Mouse (Mus musculus) myocyte (in vitro differentiated cells): ENCODE measurements around the gene Gpx1. TPM values are rescaled to one million over a fixed set of nuclear protein-coding genes. Genes with fewer than 3 reads are reported as not detected.
A peak's percentile ranks its signal among the peaks of the same experiment; 100 is the strongest.
"Not testable (repeated sequence)": the region's sequence is repeated elsewhere in the genome, so short reads cannot be mapped to it uniquely, and the experiment has no call there.

Source experiments
- H3K27me3 ChIP-seq: one replicate; pipeline ENCODE4 v1.6.1; 2011; ENCODE audit not compliant: control insufficient read depth, insufficient read depth, insufficient read length
- H3K36me3 ChIP-seq: one replicate; pipeline ENCODE4 v1.6.1; 2011; ENCODE audit not compliant: control insufficient read depth, insufficient read depth
- H3K4me2 ChIP-seq: one replicate; pipeline ENCODE4 v1.6.1; 2011; ENCODE audit warnings: low read depth, control low read depth
- H3K4me3 ChIP-seq: one replicate; pipeline ENCODE4 v1.5.1; 2011; ENCODE audit warnings: mild to moderate bottlenecking, control low read depth, moderate library complexity
- H3K79me2 ChIP-seq: one replicate; pipeline ENCODE4 v1.6.1; 2011; ENCODE audit not compliant: control insufficient read depth, insufficient read depth
- H3ac ChIP-seq: one replicate; pipeline ENCODE4 v1.6.1; 2011; ENCODE audit not compliant: control insufficient read depth, insufficient read length
- CEBPB ChIP-seq: IDR thresholded peaks from 2 replicates; pipeline ENCODE4 v1.6.1; 2011; ENCODE audit warnings: mild to moderate bottlenecking, moderate library complexity; ENCODE audit not compliant: poor library complexity, insufficient read depth, severe bottlenecking
- E2F4 ChIP-seq: IDR thresholded peaks from one replicate; pipeline ENCODE4 v1.6.1; 2011; ENCODE audit warnings: mild to moderate bottlenecking, control low read depth, moderate library complexity; ENCODE audit not compliant: insufficient read depth
- MAX ChIP-seq: IDR thresholded peaks from one replicate; pipeline ENCODE4 v1.6.1; 2011; ENCODE audit warnings: low read depth, mild to moderate bottlenecking, control low read depth
- MYOD1 ChIP-seq, 3 experiments: IDR thresholded peaks; one replicate each; pipeline ENCODE4 v1.6.1; 2011; ENCODE audit warnings: control low read depth in 2 of 3, low read depth in 2 of 3, mild to moderate bottlenecking in 2 of 3, moderate library complexity in 1 of 3; ENCODE audit not compliant: insufficient read length in 2 of 3, control insufficient read depth in 1 of 3
- MYOG ChIP-seq, 3 experiments: IDR thresholded peaks; one replicate each; pipeline ENCODE4 v1.6.1; 2011; ENCODE audit warnings: control low read depth in 2 of 3, low read depth in 2 of 3, mild to moderate bottlenecking in 2 of 3; ENCODE audit not compliant: insufficient read length in 2 of 3, control insufficient read depth in 1 of 3, insufficient read depth in 1 of 3
- POLR2A ChIP-seq: IDR thresholded peaks from one replicate; pipeline ENCODE4 v1.6.1; 2011; ENCODE audit warnings: low read depth, mild to moderate bottlenecking, control low read depth, moderate library complexity; ENCODE audit not compliant: insufficient read length
- POLR2AphosphoS2 ChIP-seq: IDR thresholded peaks from one replicate; pipeline ENCODE4 v1.6.1; 2011; ENCODE audit warnings: low read depth, control low read depth; ENCODE audit not compliant: insufficient read length
- REST ChIP-seq: IDR thresholded peaks from one replicate; pipeline ENCODE4 v1.6.1; 2011; ENCODE audit warnings: mild to moderate bottlenecking, control low read depth, moderate library complexity; ENCODE audit not compliant: insufficient read depth, insufficient read length
- SRF ChIP-seq: IDR thresholded peaks from one replicate; pipeline ENCODE4 v1.6.1; 2011; ENCODE audit warnings: low read depth; ENCODE audit not compliant: control insufficient read depth, insufficient read length
- TCF12 ChIP-seq: IDR thresholded peaks from one replicate; pipeline ENCODE4 v1.6.1; 2011; ENCODE audit warnings: mild to moderate bottlenecking, control low read depth; ENCODE audit not compliant: poor library complexity, insufficient read depth, severe bottlenecking
- TCF3 ChIP-seq: IDR thresholded peaks from one replicate; pipeline ENCODE4 v1.6.1; 2011; ENCODE audit warnings: low read depth, control low read depth; ENCODE audit not compliant: insufficient read length
- USF1 ChIP-seq: IDR thresholded peaks from one replicate; pipeline ENCODE4 v1.6.1; 2011; ENCODE audit warnings: low read depth, mild to moderate bottlenecking, control low read depth, moderate library complexity
- polyA plus RNA-seq: library from polyadenylated mRNA; unstranded; fragments of >200 nt; fragmentation: generic; extraction: Trizol; gene quantifications from one replicate; pipeline ENCODE4 v1.2.1, GENCODE M21; 2012; ENCODE audit warnings: missing spikeins

Gene Gpx1
- polyA plus RNA-seq, 1 experiment = 393 TPM

DNA sequence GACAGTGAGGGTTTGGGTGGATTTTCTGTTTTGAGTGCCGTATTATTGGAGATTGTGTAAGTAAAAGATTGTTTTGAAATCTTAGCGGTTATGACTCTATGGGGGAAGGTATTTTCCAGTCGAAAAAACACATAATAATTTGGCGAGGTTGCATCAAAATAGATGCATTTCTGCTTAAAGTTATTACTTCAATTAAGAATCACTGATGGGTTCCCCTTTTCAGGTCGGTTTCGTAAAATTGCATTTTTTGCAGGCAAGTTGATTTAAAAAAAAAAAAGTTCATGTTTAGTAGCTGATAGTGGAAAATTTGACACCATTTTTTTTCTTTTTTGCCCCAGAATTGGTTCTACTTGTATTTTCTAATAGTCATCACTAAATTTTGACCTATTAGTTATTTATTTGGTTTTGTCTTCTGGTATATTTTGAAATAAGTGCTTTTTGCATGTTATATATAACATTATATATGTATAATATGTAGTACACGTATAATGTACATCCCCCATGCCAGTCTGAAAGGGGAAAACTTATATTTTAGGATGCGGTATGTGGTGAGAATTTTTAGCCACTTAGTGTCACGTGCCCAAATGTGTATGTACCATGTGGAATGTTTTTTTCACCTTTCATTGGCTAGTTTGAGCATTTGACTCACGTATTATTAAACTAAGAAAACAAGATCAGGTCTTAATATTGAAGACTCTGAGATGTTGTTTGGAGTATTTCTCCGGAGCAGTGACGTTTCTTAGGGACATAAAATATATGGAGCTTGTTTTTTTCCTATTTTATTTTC is 31.5 kb upstream of the Gpx1 start:
- H3K27me3 ChIP-seq = no peaks in the 10 kb centered on the region
- H3K4me2 ChIP-seq = peak overlapping the region; percentile 89
- peak overlapping the region; percentile 85 for H3K4me3 ChIP-seq
- no peaks in the 10 kb centered on the region for H3K36me3 ChIP-seq
- H3ac ChIP-seq = peak overlapping the region; percentile 95
- TF ChIP-seq USF1 (peak; percentile 90), MYOG (IDR thresholded peaks at IDR 0.05; ENCODE audit: control insufficient read depth in 1 of 3, insufficient read depth in 1 of 3, insufficient read length in 2 of 3, low read depth in 2 of 3) (no peak)
- peaks cover 66% of the 10 kb centered on the region for H3K79me2 ChIP-seq

- TF ChIP-seq USF1 (no peak), CEBPB (no peak), REST (no peak), MAX (no peak), E2F4 (no peak), TCF3 (no peak), POLR2A (no peak), SRF (no peak), MYOD1 (IDR thresholded peaks at IDR 0.05; ENCODE audit: control insufficient read depth in 1 of 3, insufficient read length in 2 of 3, low read depth in 2 of 3) (no peak), TCF12 (no peak), MYOG (IDR thresholded peaks at IDR 0.05; ENCODE audit: control insufficient read depth in 1 of 3, insufficient read depth in 1 of 3, insufficient read length in 2 of 3, low read depth in 2 of 3) (no peak), POLR2AphosphoS2 (no peak)
- Histone ChIP-seq H3K27me3 (no peaks in the 10 kb centered on the region), H3K36me3 (no peaks in the 10 kb centered on the region), H3K4me3 (peak overlapping the region; percentile 85), H3K79me2 (peaks cover 76% of the 10 kb centered on the region), H3ac (no peak overlapping the region), H3K4me2 (peak overlapping the region; percentile 89)
Observed at GRCm38 (mm10) chr9:108308141-108308540, 30.6 kb upstream of the Gpx1 start.

DNA sequence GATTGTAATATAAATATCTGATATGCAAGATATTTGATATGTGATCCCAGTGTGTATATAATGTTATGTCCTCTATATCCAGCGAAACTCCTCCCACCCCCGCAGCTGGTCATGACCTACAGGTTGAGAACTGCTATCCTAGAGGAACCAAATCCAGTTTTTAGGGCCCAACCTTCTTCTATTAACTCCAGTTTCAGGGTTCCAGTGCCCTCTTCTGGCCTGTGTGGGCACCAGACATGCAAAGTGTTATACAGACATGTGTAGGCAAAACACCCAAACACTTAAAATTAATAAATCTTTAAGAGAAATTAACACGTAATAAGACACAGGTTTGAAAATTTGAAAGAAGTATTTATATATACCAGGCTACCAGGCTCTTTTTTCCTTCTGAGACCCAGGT is 21.1 kb upstream of the Gpx1 start:
- H3K4me3 ChIP-seq = no peak overlapping the region
- H3K79me2 ChIP-seq = peaks cover 100% of the 10 kb centered on the region
- H3K4me2 ChIP-seq = no peak overlapping the region
- peaks cover 23% of the 10 kb centered on the region for H3K36me3 ChIP-seq
- no peak for TF ChIP-seq SRF
- TF ChIP-seq MYOD1 (IDR thresholded peaks at IDR 0.05; ENCODE audit: control insufficient read depth in 1 of 3, insufficient read length in 2 of 3, low read depth in 2 of 3) = no peak
- TF ChIP-seq TCF3 = no peak
- TF ChIP-seq USF1 = no peak
- no peak for TF ChIP-seq CEBPB
- no peak for TF ChIP-seq TCF12
- TF ChIP-seq MYOG (IDR thresholded peaks at IDR 0.05; ENCODE audit: control insufficient read depth in 1 of 3, insufficient read depth in 1 of 3, insufficient read length in 2 of 3, low read depth in 2 of 3) = no peak
- TF ChIP-seq REST = no peak
- TF ChIP-seq E2F4 = no peak
- TF ChIP-seq POLR2AphosphoS2 = no peak
- TF ChIP-seq POLR2A = no peak
- no peak for TF ChIP-seq MAX
- H3ac ChIP-seq = no peak overlapping the region
- H3K27me3 ChIP-seq = no peaks in the 10 kb centered on the region

- TF ChIP-seq CEBPB = no peak
- TF ChIP-seq REST = no peak
- TF ChIP-seq SRF = no peak
- TF ChIP-seq POLR2AphosphoS2 = no peak
- no peak for TF ChIP-seq TCF12
- no peak for TF ChIP-seq TCF3
- no peak for TF ChIP-seq MYOD1 (IDR thresholded peaks at IDR 0.05; ENCODE audit: control insufficient read depth in 1 of 3, insufficient read length in 2 of 3, low read depth in 2 of 3)
- no peak for TF ChIP-seq USF1
- no peak for TF ChIP-seq MYOG (IDR thresholded peaks at IDR 0.05; ENCODE audit: control insufficient read depth in 1 of 3, insufficient read depth in 1 of 3, insufficient read length in 2 of 3, low read depth in 2 of 3)
- no peak for TF ChIP-seq E2F4
- no peak for TF ChIP-seq MAX
- TF ChIP-seq POLR2A = no peak
- Histone ChIP-seq H3K4me2 (no peak overlapping the region), H3K79me2 (peaks cover 100% of the 10 kb centered on the region), H3K4me3 (no peak overlapping the region), H3K36me3 (peaks cover 23% of the 10 kb centered on the region), H3K27me3 (no peaks in the 10 kb centered on the region), H3ac (no peak overlapping the region)
Observed at GRCm38 (mm10) chr9:108318462-108318861, 20.2 kb upstream of the Gpx1 start.

GRCm38 (mm10) chr9:108322054-108322453 is 16.6 kb upstream of the Gpx1 start:
- Histone ChIP-seq H3K36me3 (peaks cover 15% of the 10 kb centered on the region), H3K79me2 (peaks cover 100% of the 10 kb centered on the region)
- not testable (repeated sequence) for H3K4me3 ChIP-seq, H3K4me2 ChIP-seq, H3K27me3 ChIP-seq, H3ac ChIP-seq
